Mouse (Mus musculus): ENCODE results near the gene Arhgef15. TPM values are rescaled to one million over a fixed set of nuclear protein-coding genes. Genes with fewer than 3 reads are reported as not detected.
"Not testable (repeated sequence)": the region's sequence is repeated elsewhere in the genome, so short reads cannot be mapped to it uniquely, and the experiment has no call there.

Gene Arhgef15
- polyA plus RNA-seq, 1 experiment from 2014 or later: 1.8 TPM

GRCm38 (mm10) chr11:68940516-68940915 lies 16.8 kb downstream of the Arhgef15 start:
- no peaks in the 10 kb centered on the region for H3K9me3 ChIP-seq (ENCODE audit: low read length)
- no peak overlapping the region; the same call in 1 of the 2 replicates for H3K9ac ChIP-seq (replicated peaks)
- peaks cover 4% of the 10 kb centered on the region; the same call in 1 of the 2 replicates for H3K4me1 ChIP-seq (ENCODE audit: insufficient read depth)
- H3K4me2 ChIP-seq (ENCODE audit: low read depth, low read length): peak overlapping the region; percentile 71; the same call in 1 of the 2 replicates
- WGBS (ENCODE audit: insufficient replicate concordance): 54% methylated on average over 4 of the region's 4 CpGs
- H3K27ac ChIP-seq (ENCODE audit: low read depth): no peak overlapping the region
- H3K4me3 ChIP-seq (ENCODE audit: low read depth, low read length): no peak overlapping the region
- H3K36me3 ChIP-seq (replicated peaks; ENCODE audit: insufficient read depth, low read length): no peaks in the 10 kb centered on the region
- ATAC-seq: no peak
- no peak for DNase-seq
- TF ChIP-seq EP300 (IDR thresholded peaks at IDR 0.05; ENCODE audit: low read depth) (no peak), CTCF (IDR thresholded peaks at IDR 0.05; ENCODE audit: low read depth) (no peak)
- no peaks in the 10 kb centered on the region for H3K27me3 ChIP-seq (ENCODE audit: insufficient read depth, low read length)

GRCm38 (mm10) chr11:68939451-68940304 lies 17.6 kb downstream of the Arhgef15 start:
- H3K27ac ChIP-seq (ENCODE audit: low read depth): 0 out of 2 replicates have a peak overlapping the region, but pooled peaks have one; percentile 34
- H3K4me2 ChIP-seq (ENCODE audit: low read depth, low read length): peak overlapping the region; percentile 71
- 2% methylated on average over 16 of the region's 16 CpGs for WGBS (ENCODE audit: insufficient replicate concordance)
- TF ChIP-seq CTCF (IDR thresholded peaks at IDR 0.05; ENCODE audit: low read depth) (no peak), EP300 (IDR thresholded peaks at IDR 0.05; ENCODE audit: low read depth) (no peak)
- peak overlapping the region; percentile 42 for H3K4me3 ChIP-seq (ENCODE audit: low read depth, low read length)
- peak; percentile 82 for DNase-seq
- peak; percentile 100 for ATAC-seq
- H3K4me1 ChIP-seq (ENCODE audit: insufficient read depth): peaks cover 4% of the 10 kb centered on the region; the same call in 1 of the 2 replicates
- no peaks in the 10 kb centered on the region for H3K27me3 ChIP-seq (ENCODE audit: insufficient read depth, low read length)
- H3K36me3 ChIP-seq (replicated peaks; ENCODE audit: insufficient read depth, low read length): no peaks in the 10 kb centered on the region
- H3K9ac ChIP-seq (replicated peaks): peak overlapping the region; percentile 56
- H3K9me3 ChIP-seq (ENCODE audit: low read length): no peaks in the 10 kb centered on the region

GRCm38 (mm10) chr11:68936951-68937350 lies 20.3 kb downstream of the Arhgef15 start:
- 82% methylated on average over 4 of the region's 4 CpGs for WGBS (ENCODE audit: insufficient replicate concordance)
- DNase-seq; H3K4me3 ChIP-seq (ENCODE audit: low read depth, low read length); H3K27me3 ChIP-seq (ENCODE audit: insufficient read depth, low read length); H3K9ac ChIP-seq (replicated peaks); H3K9me3 ChIP-seq (ENCODE audit: low read length); H3K36me3 ChIP-seq (replicated peaks; ENCODE audit: insufficient read depth, low read length); H3K4me2 ChIP-seq (ENCODE audit: low read depth, low read length); ATAC-seq; H3K27ac ChIP-seq (ENCODE audit: low read depth); H3K4me1 ChIP-seq (ENCODE audit: insufficient read depth): not testable (repeated sequence)

- Histone ChIP-seq H3K4me1 (ENCODE audit: insufficient read depth) (no peaks in the 10 kb centered on the region), H3K36me3 (replicated peaks; ENCODE audit: insufficient read depth, low read length) (no peaks in the 10 kb centered on the region), H3K9ac (replicated peaks) (no peak overlapping the region), H3K4me2 (ENCODE audit: low read depth, low read length) (no peak overlapping the region), H3K27ac (ENCODE audit: low read depth) (no peak overlapping the region), H3K4me3 (ENCODE audit: low read depth, low read length) (no peak overlapping the region), H3K27me3 (ENCODE audit: insufficient read depth, low read length) (0 out of 2 replicates have a peak, but pooled peaks cover 4% of the 10 kb centered on the region), H3K9me3 (ENCODE audit: low read length) (no peaks in the 10 kb centered on the region)
- no peak for TF ChIP-seq CTCF (IDR thresholded peaks at IDR 0.05; ENCODE audit: low read depth)
- no peak for TF ChIP-seq EP300 (IDR thresholded peaks at IDR 0.05; ENCODE audit: low read depth)
- DNase-seq (no peak), ATAC-seq (no peak)
- 70% methylated on average over 5 of the region's 5 CpGs for WGBS (ENCODE audit: insufficient replicate concordance)
Observed at GRCm38 (mm10) chr11:68933885-68934507, 23.3 kb downstream of the Arhgef15 start.

- no peak overlapping the region for H3K4me3 ChIP-seq (ENCODE audit: low read depth, low read length)
- no peaks in the 10 kb centered on the region for H3K36me3 ChIP-seq (replicated peaks; ENCODE audit: insufficient read depth, low read length)
- H3K27me3 ChIP-seq (ENCODE audit: insufficient read depth, low read length): 0 out of 2 replicates have a peak, but pooled peaks cover 4% of the 10 kb centered on the region
- H3K27ac ChIP-seq (ENCODE audit: low read depth): no peak overlapping the region
- no peaks in the 10 kb centered on the region for H3K9me3 ChIP-seq (ENCODE audit: low read length)
- no peak overlapping the region for H3K9ac ChIP-seq (replicated peaks)
- H3K4me1 ChIP-seq (ENCODE audit: insufficient read depth): no peaks in the 10 kb centered on the region
- ATAC-seq (no peak), DNase-seq (no peak)
- 40% methylated on average over 6 of the region's 6 CpGs for WGBS (ENCODE audit: insufficient replicate concordance)
- TF ChIP-seq CTCF (IDR thresholded peaks at IDR 0.05; ENCODE audit: low read depth) (no peak), EP300 (IDR thresholded peaks at IDR 0.05; ENCODE audit: low read depth) (no peak)
- H3K4me2 ChIP-seq (ENCODE audit: low read depth, low read length): no peak overlapping the region
Observed at GRCm38 (mm10) chr11:68929947-68930346, 27.3 kb downstream of the Arhgef15 start.

- no peaks in the 10 kb centered on the region for H3K4me1 ChIP-seq (ENCODE audit: insufficient read depth)
- no peak within 1 kb of the TSS for H3K27ac ChIP-seq (ENCODE audit: low read depth)
- no peak within 1 kb of the TSS for H3K4me3 ChIP-seq (ENCODE audit: low read depth, low read length)
- H3K36me3 ChIP-seq (replicated peaks; ENCODE audit: insufficient read depth, low read length): no peaks in the 10 kb centered on the region
- no peak for DNase-seq
- 0 out of 2 replicates have a peak, but pooled peaks cover 4% of the 10 kb centered on the region for H3K27me3 ChIP-seq (ENCODE audit: insufficient read depth, low read length)
- WGBS (ENCODE audit: insufficient replicate concordance): 85% methylated on average over 3 of the region's 3 CpGs
- H3K9me3 ChIP-seq (ENCODE audit: low read length): no peaks in the 10 kb centered on the region
- TF ChIP-seq CTCF (IDR thresholded peaks at IDR 0.05; ENCODE audit: low read depth): no peak
- no peak for TF ChIP-seq EP300 (IDR thresholded peaks at IDR 0.05; ENCODE audit: low read depth)
- ATAC-seq: no peak
- no peak within 1 kb of the TSS for H3K9ac ChIP-seq (replicated peaks)
- no peak within 1 kb of the TSS for H3K4me2 ChIP-seq (ENCODE audit: low read depth, low read length)
Observed at GRCm38 (mm10) chr11:68926981-68927380, 30.3 kb downstream of the Arhgef15 start, which contains the start of gene Odf4. Odf4 (minus strand) TSS chr11:68927081.

Data from liver, postnatal 0 days (tissue).